Mouse (Mus musculus): ENCODE data around the gene Caml. TPM values are rescaled to one million over a fixed set of nuclear protein-coding genes. Genes with fewer than 3 reads are reported as not detected.
A peak's percentile ranks its signal among the peaks of the same experiment; 100 is the strongest.
"Not testable (repeated sequence)": the region's sequence is repeated elsewhere in the genome, so short reads cannot be mapped to it uniquely, and the experiment has no call there.

Gene Caml
- polyA plus RNA-seq, 1 experiment, result 73.7 TPM

DNA sequence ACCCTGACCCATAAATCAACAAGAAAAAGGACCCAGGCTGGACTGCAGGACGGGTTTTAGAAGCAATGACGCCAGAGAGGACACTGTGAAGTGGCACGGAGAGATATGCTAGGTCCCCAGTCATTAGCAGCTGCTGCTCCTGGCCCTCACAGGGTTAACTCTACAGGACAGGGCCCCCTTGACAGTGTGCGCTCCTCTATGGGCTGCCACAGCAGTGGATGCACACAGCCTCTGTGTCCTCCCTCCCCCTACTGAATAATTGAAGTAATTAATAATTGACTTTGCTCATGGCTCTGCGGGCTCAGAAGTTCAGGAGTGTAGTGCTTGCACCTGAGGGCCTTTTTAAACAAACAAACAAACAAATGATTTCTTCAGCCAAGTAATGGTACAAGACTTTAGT is 9.3 kb upstream of the Caml start:
- no peak overlapping the region for H3K27ac ChIP-seq (ENCODE audit: insufficient read depth, low read length)
- H3K4me1 ChIP-seq (ENCODE audit: control insufficient read depth, insufficient read depth, low read length), result no peaks in the 10 kb centered on the region
- H3K4me3 ChIP-seq (ENCODE audit: insufficient read depth, low read length), result no peak overlapping the region
- no peak for TF ChIP-seq POLR2A (IDR thresholded peaks at IDR 0.05; ENCODE audit: extremely low read depth, insufficient read depth, low read length)
- no peak for TF ChIP-seq CTCF (IDR thresholded peaks at IDR 0.05; ENCODE audit: extremely low read depth, insufficient read depth, low read length)

DNA sequence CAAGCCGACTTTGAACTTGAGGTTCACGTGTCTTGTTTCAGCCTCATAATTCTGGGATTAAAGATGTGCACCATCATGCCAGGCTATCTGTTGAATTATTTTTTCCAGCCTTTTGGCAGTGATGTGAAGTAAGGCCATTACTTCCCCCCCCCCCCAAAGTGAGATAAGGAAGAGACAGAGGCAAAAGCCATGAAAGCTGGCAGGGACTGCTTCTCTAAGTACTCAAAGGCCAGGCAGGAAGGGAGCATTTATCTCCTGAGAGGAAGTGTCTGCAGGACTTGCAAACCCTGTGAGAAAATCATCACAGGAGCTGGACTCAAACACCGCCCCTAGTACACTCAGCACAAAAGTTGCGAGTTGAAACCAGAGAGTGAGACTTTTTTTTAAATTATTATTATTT is 3.5 kb upstream of the Caml start:
- no peaks in the 10 kb centered on the region; the same call in 1 of the 2 replicates for H3K4me1 ChIP-seq (ENCODE audit: control insufficient read depth, insufficient read depth, low read length)
- H3K27ac ChIP-seq (ENCODE audit: insufficient read depth, low read length), result no peak overlapping the region
- H3K4me3 ChIP-seq (ENCODE audit: insufficient read depth, low read length), result no peak overlapping the region
- TF ChIP-seq CTCF (IDR thresholded peaks at IDR 0.05; ENCODE audit: extremely low read depth, insufficient read depth, low read length), result no peak
- no peak for TF ChIP-seq POLR2A (IDR thresholded peaks at IDR 0.05; ENCODE audit: extremely low read depth, insufficient read depth, low read length)

- TF ChIP-seq CTCF (IDR thresholded peaks at IDR 0.05; ENCODE audit: extremely low read depth, insufficient read depth, low read length) (no peak), POLR2A (IDR thresholded peaks at IDR 0.05; ENCODE audit: extremely low read depth, insufficient read depth, low read length) (no peak)
These were observed 2.5 kb upstream of the Caml start for GRCm38 (mm10) chr13:55620275-55620674.

GRCm38 (mm10) chr13:55622156-55622648 is 603 bp upstream of the Caml start:
- H3K4me3 ChIP-seq (ENCODE audit: insufficient read depth, low read length), result peak overlapping the region; percentile 60
- not testable (repeated sequence) for H3K4me1 ChIP-seq (ENCODE audit: control insufficient read depth, insufficient read depth, low read length); H3K27ac ChIP-seq (ENCODE audit: insufficient read depth, low read length)

More at GRCm38 (mm10) chr13:55620275-55620674, 2.5 kb upstream of the Caml start:
- H3K4me3 ChIP-seq (ENCODE audit: insufficient read depth, low read length), result no peak overlapping the region
- peaks cover 2% of the 10 kb centered on the region; the same call in 1 of the 2 replicates for H3K4me1 ChIP-seq (ENCODE audit: control insufficient read depth, insufficient read depth, low read length)
- H3K27ac ChIP-seq (ENCODE audit: insufficient read depth, low read length), result no peak overlapping the region

GRCm38 (mm10) chr13:55634639-55635127 is 11.9 kb downstream of the Caml start, which contains the start of gene Ddx46:
TSS of gene Ddx46 (plus strand) at chr13:55635027.
- 0 out of 2 replicates have a peak, but pooled peaks cover 3% of the 10 kb centered on the region for H3K4me1 ChIP-seq (ENCODE audit: control insufficient read depth, insufficient read depth, low read length)
- TF ChIP-seq CTCF (IDR thresholded peaks at IDR 0.05; ENCODE audit: extremely low read depth, insufficient read depth, low read length) (peak; percentile 48), POLR2A (IDR thresholded peaks at IDR 0.05; ENCODE audit: extremely low read depth, insufficient read depth, low read length) (peak; percentile 87)
- no peak within 1 kb of the TSS for H3K27ac ChIP-seq (ENCODE audit: insufficient read depth, low read length)
- peak within 1 kb of the TSS; percentile 62 for H3K4me3 ChIP-seq (ENCODE audit: insufficient read depth, low read length)

DNA sequence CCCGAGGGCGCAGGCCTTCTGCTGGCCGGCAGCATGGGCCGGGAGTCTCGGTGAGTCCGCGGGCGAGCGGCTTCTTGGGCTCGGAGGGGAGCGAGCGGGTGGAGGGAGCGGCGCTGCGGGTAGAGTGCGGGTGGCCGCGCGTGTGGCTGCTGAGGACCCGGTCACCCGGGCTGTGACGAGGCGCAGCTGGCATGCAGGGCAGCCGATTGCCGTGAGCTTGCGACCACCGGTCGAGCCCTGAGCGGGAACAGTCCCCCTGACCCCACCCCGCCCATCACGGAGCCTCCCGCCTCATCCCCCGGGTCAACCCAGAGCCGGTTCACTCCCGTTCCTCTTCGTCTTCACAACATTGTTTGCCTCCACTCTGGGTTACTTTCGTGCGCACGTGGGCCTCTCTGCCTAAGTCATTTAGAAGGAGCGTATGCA is 12.4 kb downstream of the Caml start:
- H3K27ac ChIP-seq (ENCODE audit: insufficient read depth, low read length), result no peak overlapping the region

DNA sequence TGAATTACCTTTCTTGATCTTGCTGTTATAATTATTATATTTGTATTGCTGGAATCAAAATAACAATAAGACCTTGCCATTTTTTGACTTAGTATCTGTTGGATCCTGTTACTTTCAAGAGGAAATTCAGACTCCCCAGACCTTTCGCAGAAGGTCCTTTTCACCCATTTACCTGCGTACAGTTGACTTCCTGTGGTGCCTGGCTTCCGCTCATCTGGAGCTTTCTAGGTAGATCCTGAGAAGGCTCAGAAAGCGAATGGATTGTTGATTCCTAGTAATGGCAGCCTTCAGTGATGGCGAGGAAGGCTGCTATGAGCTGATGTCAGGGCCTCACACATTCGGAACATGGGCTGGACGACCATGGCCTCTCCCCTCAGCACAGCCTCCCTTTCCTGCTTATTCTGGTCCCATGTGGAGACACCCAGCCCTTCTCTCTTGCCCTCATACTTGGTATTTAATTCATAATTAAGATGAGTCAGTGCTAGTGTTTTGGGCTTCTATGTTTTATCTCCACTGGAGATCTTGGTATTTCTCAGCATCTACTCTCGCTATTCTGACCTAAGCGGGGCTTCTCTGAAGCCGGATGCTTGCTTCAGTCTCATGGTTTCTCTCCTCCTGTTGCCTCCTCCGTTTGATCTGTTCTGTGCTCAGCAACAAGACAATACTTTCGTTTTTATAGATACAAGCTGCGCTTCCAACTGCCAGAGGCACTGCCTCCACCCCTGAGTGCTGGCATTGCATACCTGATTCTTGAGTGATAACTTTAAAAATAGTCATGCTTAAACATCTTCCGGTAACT is 13.6 kb downstream of the Caml start:
- Histone ChIP-seq H3K4me3 (ENCODE audit: insufficient read depth, low read length) (no peak overlapping the region), H3K27ac (ENCODE audit: insufficient read depth, low read length) (no peak overlapping the region), H3K4me1 (ENCODE audit: control insufficient read depth, insufficient read depth, low read length) (0 out of 2 replicates have a peak, but pooled peaks cover 3% of the 10 kb centered on the region)
- no peak for TF ChIP-seq POLR2A (IDR thresholded peaks at IDR 0.05; ENCODE audit: extremely low read depth, insufficient read depth, low read length)
- TF ChIP-seq CTCF (IDR thresholded peaks at IDR 0.05; ENCODE audit: extremely low read depth, insufficient read depth, low read length), result no peak

More for the DNA sequence above, 12.4 kb downstream of the Caml start:
- Histone ChIP-seq H3K4me3 (ENCODE audit: insufficient read depth, low read length) (peak overlapping the region; percentile 62), H3K4me1 (ENCODE audit: control insufficient read depth, insufficient read depth, low read length) (0 out of 2 replicates have a peak, but pooled peaks cover 3% of the 10 kb centered on the region)
- no peak for TF ChIP-seq CTCF (IDR thresholded peaks at IDR 0.05; ENCODE audit: extremely low read depth, insufficient read depth, low read length)
- TF ChIP-seq POLR2A (IDR thresholded peaks at IDR 0.05; ENCODE audit: extremely low read depth, insufficient read depth, low read length), result no peak

GRCm38 (mm10) chr13:55640480-55640879 is 17.7 kb downstream of the Caml start:
- not testable (repeated sequence) for H3K4me3 ChIP-seq (ENCODE audit: insufficient read depth, low read length); H3K4me1 ChIP-seq (ENCODE audit: control insufficient read depth, insufficient read depth, low read length); H3K27ac ChIP-seq (ENCODE audit: insufficient read depth, low read length)
- TF ChIP-seq CTCF (IDR thresholded peaks at IDR 0.05; ENCODE audit: extremely low read depth, insufficient read depth, low read length), result peak; percentile 74

- TF ChIP-seq CTCF (IDR thresholded peaks at IDR 0.05; ENCODE audit: extremely low read depth, insufficient read depth, low read length), result no peak
- no peak for TF ChIP-seq POLR2A (IDR thresholded peaks at IDR 0.05; ENCODE audit: extremely low read depth, insufficient read depth, low read length)
- Histone ChIP-seq H3K27ac (ENCODE audit: insufficient read depth, low read length) (no peak overlapping the region), H3K4me3 (ENCODE audit: insufficient read depth, low read length) (no peak overlapping the region), H3K4me1 (ENCODE audit: control insufficient read depth, insufficient read depth, low read length) (no peaks in the 10 kb centered on the region)
These were observed 21.7 kb downstream of the Caml start for GRCm38 (mm10) chr13:55644525-55644924.

- H3K4me3 ChIP-seq (ENCODE audit: insufficient read depth, low read length), result no peak overlapping the region
- TF ChIP-seq POLR2A (IDR thresholded peaks at IDR 0.05; ENCODE audit: extremely low read depth, insufficient read depth, low read length) (no peak), CTCF (IDR thresholded peaks at IDR 0.05; ENCODE audit: extremely low read depth, insufficient read depth, low read length) (0 out of 2 replicates have a peak, but pooled peaks have one; percentile 5)
- H3K4me1 ChIP-seq (ENCODE audit: control insufficient read depth, insufficient read depth, low read length), result no peaks in the 10 kb centered on the region
- H3K27ac ChIP-seq (ENCODE audit: insufficient read depth, low read length), result no peak overlapping the region
These were observed 27.3 kb downstream of the Caml start for GRCm38 (mm10) chr13:55650098-55650497.
